Mouse (Mus musculus) induced T-regulatory cell, adult 2 months (primary cell): ENCODE measurements around the gene B3gnt9.
"Not testable (repeated sequence)": the region's sequence is repeated elsewhere in the genome, so short reads cannot be mapped to it uniquely, and the experiment has no call there.

Experiments used
- DNase-seq: peaks from one replicate; pipeline ENCODE4 v3.0.0-alpha.2; 2012; ENCODE audit warnings: low read depth

Gene B3gnt9

DNA sequence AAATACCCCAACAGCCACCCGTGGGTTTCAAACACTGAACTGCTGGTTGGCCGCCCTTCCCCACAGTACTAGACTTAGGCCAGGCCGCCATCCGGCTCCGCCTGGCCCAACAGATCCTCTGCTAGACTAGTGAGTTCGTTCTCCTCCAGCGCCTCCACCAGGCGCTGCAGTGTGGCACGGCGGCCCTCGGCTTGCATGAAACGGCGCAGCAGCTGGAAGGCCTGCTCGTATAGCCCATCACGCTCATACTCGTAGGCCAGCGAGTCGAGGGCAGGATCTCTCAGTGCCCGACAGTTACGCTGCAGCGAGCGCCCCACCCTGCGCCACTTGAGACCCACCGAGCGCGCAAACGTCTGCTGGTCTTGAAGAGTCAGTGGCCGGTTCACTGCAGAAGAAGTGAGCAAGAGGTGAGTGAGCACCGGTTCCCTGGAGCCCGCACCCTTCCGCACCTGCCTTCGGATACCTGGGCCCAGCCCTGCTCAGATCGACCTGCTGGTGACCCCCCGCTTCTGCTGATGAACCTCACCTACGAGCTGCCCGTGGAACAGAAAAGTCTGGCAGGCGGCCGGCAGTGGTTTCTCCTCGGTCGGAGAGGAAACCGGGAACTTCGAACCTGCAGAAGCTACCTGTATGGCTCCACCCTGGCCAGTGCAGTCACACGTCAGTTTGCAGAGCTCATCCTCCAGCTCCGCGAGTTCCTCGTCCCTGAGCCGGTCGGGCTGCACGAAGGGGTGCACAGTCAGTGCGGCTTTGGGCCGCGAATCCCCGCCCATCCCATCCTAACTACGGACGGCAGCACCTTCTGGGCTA, 4.2 kb upstream of the B3gnt9 start:
- DNase-seq, result no peak

DNA sequence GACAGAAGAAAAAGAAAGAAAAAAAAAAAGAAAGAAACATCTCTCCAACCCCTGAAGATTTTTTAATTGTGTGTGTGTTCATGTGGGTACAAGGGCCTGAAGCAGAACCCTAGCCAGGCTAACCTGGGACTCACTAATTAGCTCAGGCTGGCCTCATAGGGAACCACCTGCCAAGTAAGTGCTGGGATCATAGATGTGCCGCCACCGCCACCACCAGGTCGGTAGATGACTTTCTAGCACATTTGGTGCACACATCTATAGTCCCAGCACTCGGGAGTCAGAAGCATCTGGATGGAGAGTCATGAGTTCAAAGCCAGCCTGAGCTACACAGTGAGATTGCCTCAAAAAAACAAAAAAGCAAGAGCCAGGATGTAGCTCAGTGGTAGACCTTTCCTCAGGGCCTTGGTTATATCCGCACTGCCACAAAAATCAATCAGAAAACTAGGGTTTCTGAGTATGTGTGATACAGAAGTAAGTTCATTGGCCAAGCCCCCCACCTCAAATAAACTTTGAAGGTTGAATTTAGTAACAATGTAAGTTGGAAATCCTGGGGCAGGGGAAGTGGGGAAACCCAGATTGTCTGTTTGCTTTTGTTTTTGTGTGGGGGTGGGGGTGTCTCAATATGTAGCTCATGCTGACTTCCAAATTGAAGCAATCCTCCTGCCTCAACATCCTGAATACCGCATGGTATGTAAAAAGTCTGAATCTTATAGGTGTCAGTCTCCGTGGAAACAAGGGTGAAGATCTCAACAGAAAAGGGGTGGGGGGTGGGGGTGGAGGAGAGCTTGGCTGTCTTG, 2.6 kb upstream of the B3gnt9 start:
- DNase-seq, result no peak

DNA sequence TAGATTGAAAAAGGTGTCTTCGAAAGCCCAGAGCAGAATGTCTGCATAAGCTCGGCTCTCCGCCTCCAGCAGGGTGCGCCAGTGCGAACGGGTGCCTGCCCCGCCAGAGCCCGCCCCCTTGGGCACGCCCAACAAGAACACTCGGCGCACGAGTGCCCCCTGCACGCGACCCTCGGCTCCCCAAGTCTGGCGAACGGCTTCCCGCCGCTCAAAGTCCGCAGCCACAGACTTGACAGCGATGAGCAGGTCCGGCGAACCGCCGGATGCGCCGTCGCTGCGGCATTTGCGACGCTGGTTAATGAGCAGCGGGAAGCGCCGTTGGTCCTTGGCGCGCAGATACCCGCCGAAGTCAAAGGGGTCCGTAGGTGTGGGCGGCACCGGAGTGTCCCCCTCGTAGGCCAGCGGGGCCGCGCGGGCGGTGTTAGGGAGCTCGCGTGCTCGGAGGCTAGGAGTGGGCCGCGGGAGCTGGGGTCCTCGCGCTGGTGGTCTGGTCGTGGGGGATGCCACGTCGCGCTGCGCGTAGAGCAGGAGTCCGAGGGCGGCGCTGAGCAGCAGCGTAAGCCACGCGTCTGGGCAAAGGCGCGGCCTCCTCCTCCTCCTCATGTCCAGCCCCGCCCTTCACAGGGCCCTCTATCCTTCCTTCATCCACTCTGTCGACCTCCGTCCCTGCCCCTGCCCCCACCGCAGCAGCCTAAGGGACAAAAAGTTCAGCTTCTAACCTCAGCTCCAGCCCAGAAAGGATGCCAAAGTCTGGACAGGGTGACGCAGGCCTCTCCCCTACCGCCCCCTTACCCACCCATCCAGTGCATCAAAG, 594 bp downstream of the B3gnt9 start:
- peak; percentile 91 for DNase-seq

DNA sequence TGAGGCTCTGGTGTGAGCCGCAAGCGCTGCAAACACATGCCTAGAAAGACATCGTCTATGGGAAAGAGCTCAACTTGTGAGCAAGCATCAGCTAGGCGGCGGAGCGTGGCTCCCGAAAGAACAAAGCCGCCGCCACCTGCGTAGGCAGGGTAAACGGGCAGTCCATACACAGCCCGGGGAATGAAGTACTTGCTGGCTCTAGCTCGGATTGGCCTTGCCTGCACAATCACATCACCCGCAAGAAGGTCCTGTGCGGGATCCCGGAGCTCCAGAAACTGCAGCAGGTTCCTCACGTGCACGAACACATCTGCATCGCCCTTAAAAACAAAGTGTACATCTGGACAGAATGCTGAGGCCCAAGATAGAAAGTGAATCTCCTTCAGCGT, 1.2 kb downstream of the B3gnt9 start:
- DNase-seq, result no peak

DNA sequence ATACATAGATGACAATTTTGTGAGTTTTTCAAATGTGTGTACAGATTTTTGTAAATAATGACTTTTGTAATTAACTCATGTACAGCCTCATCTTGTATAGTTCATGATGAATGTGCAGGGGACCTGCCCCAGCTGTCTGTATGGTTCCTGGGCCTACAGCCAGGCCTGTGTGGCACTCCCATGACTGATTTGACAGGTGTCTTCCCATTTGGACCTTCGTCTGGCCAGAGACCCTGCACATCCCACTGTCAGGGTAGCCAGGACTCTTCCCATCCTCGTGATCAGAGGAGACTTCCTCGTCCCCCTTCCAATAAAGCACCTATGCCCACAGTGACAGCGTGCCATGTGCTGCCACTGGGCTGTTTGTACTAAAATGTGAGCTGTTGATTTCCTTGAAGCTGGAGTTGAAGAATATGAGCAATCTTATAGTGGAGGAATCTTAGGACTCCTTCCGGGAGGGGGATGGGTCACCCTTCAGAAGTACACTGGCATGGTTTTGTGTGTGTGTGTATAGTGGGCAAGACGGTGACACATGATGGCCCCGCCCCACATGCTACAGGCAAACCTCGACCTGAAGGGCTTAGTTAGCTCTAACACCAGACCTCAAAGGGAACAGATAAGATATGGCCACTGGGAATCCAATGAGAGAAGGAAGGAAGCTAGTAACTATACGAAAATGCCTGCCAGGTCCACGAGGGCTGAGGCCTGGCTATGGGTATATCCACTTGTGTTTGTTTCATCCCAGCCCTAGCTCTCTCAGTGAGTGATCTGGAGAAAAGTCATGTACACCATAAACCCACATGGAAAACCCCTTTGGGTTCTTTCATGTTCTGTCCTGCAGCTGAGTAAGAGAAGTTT, 2.0 kb downstream of the B3gnt9 start:
- no peak for DNase-seq

DNA sequence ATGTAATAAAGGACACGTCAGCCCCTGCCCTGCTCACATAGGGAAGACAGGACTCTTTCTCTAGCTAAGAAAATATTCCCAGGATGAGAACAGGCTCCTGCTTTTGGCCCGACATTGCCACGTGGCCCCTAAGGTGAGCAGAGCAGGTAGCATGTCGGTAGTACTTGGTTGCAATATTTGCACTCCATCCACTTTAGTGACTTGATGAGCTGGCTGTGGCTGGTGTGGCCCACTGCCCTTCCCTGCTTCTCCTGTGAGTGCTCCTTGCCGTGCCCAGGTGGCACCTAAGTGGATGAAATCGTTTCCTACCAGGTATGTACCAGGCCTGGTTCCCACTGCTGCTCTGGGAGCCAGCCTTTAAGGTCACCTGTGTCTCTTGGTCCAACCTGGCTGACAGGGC, 3.0 kb downstream of the B3gnt9 start:
- DNase-seq, result no peak

DNA sequence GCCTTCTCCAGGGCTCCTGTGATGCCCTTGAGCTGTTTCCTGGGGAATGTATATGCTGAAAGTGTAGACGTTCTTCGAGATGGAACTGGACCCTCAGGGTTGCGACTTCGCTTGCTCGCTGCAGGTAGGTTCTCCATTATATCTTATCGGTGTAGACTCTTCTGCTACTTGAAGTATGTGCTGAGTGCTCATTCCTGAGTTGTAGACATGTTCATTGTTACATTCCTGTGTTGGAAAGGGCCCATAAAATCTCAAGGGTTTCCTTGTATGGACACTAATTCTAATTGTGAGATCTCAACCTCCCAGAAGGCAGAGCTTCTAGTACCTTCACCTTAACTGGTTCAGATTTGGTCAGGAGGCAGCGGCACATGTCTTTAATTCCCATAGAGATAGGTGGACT, 13.9 kb downstream of the B3gnt9 start:
- no peak for DNase-seq

DNA sequence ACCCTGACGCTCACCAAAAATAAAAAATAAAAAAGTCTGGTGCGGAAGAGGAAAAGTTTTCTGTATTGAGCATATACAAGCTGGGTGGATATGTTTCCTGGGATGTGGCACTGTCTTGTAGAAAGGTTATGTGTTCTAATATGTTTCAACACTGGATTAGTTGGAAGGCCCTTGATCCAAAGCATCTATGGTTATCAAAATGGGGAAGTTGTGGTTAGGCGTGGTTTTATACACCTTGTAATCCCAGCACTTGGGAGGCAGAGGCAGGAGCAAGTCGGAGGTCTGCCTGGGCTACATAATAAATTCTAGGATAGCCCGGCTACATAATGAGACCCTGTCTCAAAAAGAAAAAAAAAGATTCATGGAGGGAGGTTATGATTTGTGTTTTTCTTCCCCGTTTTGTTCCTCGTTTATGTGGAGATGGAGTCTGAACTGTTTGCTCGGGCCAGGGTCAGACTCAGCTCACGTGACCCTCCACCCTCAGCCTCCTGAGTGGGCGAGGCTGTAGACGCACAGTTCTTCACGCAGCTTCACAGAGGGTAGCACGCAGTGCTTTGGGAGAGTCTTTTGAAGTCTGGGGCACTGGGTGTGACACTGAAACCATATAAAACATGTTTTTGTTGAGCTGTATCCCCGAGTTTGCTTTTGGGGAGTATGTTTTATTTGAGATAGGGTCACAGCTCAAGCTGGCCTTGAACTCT, 17.4 kb downstream of the B3gnt9 start:
- DNase-seq, result no peak

DNA sequence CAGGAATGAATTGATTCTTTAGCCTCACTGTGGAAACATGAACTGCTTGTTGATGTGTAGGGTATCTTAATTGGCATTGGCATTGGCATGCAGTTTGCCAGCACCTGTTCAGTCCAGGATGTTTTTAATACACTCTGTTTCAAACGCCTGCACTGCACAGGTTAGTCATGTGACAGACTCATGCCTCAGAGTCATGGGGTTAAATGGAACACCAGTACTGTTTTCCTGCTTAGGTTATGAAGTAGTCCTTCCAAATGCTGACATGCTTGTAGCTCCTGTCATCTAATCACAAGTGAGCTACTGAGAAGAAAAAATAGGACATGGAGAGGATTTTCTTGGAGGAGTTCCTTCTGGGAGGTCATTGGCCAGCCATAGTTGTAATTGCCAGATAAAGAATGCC, 19.7 kb downstream of the B3gnt9 start:
- no peak for DNase-seq

DNA sequence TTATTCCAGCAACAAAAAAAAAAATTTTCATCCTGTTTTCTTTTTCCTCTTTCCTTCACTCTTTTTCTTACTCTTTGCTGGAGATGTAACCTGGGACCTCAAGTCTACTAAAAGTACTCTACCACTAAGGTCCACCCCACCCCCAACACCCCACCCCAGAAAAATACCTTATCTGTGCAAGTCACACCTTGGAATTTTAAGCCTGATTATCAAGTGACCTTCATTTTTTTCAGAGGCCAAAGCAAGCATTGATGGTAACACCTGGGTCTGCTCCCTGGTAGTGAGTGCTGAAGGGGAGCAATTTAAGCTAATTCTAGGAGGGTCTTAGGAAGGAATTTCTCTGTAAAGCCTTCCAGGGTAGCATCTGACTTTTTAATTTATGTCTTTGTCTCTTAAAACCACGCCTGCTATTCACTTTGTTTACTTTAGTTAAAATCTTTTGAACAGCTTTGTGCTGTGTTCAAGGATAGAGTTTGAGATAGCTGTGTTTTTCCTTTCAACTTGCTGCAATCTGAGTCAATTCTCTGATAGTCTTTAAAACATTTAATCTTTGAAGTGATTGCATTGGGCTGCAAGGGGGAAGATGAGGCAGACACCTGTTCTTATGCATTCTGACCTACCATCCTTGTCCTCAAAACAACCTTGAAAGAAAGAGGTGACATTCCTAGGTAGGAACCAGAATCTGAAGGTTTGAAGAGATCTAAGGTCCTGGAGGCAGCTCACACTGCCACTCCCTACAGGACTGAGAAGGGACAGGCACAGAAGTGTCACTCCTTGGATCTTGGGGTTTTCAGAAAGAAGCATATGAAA, 21.6 kb downstream of the B3gnt9 start:
- no peak for DNase-seq

DNA sequence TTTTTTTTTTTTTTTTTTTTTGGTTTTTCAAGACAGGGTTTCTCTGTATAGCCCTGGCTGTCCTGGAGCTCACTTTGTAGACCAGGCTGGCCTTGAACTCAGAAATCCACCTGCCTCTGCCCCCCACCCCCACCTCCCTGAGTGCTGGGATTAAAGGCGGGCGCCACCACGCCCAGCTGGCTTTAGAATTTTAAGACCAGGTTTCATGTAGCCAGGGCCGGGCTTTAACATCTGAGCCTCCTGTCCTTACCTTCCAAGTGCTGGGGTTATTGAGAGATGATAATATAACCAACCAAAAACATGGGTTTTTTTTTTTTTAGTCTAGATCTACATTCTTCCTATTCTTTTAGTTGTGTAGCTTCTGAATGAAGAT, 22.6 kb downstream of the B3gnt9 start:
- DNase-seq, result not testable (repeated sequence)

DNA sequence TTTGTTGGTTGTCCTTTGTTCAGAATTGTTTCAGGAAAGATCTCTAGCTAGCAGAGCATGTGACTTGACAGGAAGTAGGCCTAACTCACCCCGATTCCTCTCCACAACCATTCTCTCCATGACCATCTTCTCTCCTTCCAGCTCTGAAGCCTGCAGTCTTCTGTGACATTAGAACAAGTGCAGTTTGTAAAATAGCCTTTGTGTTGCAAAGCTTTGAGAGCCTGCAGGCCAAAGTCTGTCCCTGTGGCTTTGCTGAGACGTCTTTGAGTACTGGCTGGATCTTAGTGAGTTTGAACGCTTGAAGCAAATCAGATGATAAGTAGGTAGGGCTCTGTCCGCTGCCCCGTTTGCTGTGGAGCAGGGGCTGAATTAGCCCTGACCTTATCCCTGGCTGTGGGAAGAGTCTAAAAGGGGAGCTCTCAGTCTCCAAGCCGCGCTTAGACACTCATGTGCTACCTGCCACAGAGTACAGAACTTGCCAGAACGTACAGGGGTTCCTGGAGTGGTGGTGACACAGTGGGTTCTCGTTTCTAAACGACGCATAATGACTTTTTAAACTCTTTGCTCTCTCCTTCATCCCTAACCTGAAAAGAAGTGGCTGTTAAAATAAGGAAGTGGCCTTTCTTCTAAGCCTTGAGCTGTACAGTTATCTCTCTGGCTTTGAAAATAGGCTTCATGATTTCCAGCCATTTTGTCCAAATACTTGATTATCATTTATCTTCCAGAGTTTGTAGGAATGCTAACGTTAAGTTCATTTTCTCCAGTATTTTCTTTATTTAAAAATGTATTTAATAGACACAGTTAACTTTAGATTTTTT, 23.2 kb downstream of the B3gnt9 start:
- no peak for DNase-seq

DNA sequence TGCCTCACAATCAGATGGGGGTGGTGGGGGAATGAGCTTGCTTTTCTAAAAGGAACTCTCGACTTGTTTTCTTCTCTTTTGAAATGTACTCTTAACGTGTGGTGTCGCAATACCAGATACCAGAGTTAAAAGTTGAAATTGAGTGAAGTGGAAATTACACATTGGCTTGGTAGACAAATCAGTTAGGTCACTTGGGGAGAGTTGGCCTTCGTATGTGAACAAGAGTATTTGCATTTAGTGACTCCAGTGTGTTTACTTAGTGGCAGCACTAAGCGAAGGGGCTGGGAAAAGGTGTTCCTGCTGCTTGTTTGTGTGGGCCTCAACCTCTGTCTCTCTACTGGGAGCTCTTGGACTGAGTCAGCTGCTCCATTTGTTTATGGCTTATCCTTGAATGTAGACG, 29.0 kb downstream of the B3gnt9 start:
- DNase-seq, result peak; percentile 40

DNA sequence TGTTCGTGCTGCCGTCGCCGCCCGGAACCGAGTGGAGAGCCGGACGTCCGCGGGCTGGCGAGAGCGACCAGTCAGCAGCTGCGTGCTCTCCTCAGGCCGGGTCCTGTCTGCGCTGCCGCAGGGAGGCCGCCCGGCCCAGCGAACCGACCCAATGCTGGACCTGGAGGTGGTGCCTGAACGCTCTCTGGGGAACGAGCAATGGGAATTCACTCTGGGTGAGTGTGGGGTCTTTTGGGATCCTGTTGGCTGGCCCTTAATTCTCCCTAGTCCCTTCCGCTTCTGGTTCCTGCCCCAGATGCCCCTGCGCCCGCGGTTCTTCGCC, 29.7 kb downstream of the B3gnt9 start:
- DNase-seq, result no peak

DNA sequence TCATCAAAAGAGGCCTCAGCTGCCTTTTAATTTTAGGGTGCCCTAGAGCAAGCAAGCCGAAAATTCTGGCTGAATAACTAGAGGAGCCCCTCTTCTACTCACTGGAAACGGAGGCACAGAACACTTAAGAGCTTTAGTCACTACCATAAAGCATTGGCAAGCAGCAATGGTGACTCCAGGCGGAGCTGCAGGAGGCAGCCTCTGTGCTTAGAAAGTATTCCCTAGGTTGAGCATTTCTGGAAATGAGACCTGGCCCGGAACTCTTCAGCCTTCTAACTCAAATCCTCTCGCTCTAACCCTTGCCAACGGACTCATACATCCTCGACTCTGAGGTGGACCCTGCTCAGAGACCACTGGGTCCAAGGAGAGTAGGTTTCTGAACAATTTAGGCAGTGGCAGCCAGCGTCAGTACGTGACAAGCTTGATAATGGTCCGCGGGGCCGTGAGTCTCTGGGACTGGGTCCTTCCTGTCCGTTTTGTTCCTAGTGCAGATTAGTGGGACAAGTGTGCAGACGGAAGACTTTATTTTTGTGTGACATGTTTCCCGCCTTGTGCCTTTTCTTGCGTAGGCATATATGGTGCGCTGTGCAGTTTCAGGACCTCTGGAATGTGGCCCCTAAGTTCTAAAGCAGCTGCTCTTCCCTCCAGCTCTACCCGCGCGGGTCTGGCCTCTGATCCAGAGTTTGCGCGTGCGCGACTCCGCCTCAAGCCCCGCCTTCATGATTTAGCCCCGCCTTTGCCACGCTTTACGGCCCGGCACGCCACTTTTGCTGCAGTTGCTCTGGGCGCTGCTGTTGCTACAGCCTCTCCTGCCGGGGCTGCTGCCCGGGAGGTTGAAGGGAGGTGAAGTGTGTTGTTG, 30.3 kb downstream of the B3gnt9 start, which contains the start of gene D230025D16Rik:
Gene D230025D16Rik (plus strand): TSS at position 733 of the 859 bp plus-strand sequence.
- DNase-seq, result peak; percentile 97

DNA sequence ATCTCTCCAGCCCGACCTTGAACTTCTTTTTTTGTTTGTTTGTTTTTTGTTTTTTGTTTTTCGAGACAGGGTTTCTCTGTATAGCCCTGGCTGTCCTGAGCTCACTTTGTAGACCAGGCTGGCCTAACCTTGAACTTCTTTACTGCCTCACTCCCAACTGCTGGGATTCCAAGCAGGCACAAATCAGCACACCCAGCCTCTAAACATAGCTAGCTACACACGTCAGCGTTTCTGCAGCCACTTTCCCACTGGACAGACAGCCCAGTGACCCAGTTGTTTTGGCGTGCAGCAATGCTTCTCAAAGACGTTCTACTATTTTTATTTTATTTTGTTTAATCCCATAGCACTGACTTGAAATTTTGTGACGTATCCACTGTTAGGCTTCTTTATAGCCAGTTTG, 31.1 kb downstream of the B3gnt9 start:
- no peak for DNase-seq

DNA sequence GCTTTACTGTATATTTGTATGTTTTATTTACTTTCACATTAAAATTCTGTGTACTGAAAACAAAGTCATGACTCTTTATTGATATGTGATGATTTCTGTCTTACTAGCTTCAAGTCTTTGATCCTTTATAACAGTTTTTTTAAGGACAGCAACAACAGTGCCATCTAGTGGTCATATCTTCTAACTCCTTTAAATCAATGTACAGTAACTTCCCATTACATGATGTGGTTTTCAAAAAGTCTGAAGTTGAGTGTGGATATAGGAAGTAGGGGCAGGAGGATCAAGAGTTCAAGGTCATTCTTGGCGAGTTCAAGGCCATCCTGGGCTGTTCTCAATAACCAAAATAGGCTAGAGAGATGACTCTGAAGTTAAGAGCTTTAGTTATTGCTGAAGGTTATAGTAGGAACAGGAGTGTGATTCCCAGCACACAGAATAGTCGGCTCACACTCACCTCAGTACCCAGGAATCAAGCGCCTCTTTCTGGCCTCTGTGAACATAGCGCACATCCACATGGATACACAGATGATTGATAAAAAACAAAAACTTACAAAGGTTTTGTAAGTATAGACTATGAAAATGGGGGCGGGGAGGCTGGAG, 36.9 kb downstream of the B3gnt9 start:
- peak; percentile 84 for DNase-seq

DNA sequence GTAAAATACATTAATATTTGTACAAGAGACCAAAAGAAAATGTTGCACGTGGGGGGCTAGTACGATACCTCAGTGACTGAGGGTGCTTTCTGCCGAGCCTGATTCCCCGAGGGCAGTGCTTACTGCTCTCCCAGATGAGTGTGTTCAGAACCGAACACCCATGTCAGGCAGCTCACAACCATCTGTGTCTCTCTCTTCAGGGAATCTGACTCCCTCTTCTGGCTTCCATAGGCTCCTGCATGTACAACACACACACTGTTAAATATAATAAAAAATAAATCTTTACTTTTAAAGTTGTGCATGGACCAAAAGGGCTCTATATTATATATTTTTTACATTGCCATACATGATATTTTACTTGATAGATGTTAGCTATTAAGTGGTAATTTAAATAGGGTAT, 40.8 kb downstream of the B3gnt9 start:
- DNase-seq, result no peak
